Mouse (Mus musculus) midbrain, embryonic 14.5 days (tissue): ENCODE data around the gene Uimc1. TPM values are rescaled to one million over a fixed set of nuclear protein-coding genes. Genes with fewer than 3 reads are reported as not detected.
A peak's percentile ranks its signal among the peaks of the same experiment; 100 is the strongest.

Experiments used
- ATAC-seq: fragments of 200-750 bp; cut with Nextera tagmentation; 2 replicates; pipeline ENCODE4 v1.8.0; 2017; ENCODE audit warnings: moderate number of reproducible peaks, moderate library complexity; ENCODE audit not compliant: low FRiP score, low TSS enrichment
- DNase-seq: peaks from one replicate; pipeline ENCODE4 v3.0.0-alpha.2; 2015
- H3K27ac ChIP-seq: fragments of 300-500 bp; sonication (generic); replicated peaks from 2 replicates; pipeline ENCODE4 v1.5.1; 2014; ENCODE audit warnings: mild to moderate bottlenecking, low read depth, low read length, moderate library complexity
- H3K27me3 ChIP-seq: fragments of 300-500 bp; sonication (generic); 2 replicates; pipeline ENCODE4 v1.6.1; 2014; ENCODE audit warnings: low read length, control low read depth, mixed read lengths; ENCODE audit not compliant: control insufficient read depth, insufficient read depth
- H3K36me3 ChIP-seq: fragments of 300-500 bp; sonication (generic); 2 replicates; pipeline ENCODE4 v1.6.1; 2014; ENCODE audit warnings: low read length, control low read depth; ENCODE audit not compliant: control insufficient read depth, insufficient read depth
- H3K4me1 ChIP-seq: fragments of 300-500 bp; sonication (generic); 2 replicates; pipeline ENCODE4 v1.6.1; 2014; ENCODE audit warnings: mild to moderate bottlenecking, antibody characterized with exemption, low read length, control low read depth; ENCODE audit not compliant: control insufficient read depth, insufficient read depth
- H3K4me2 ChIP-seq: fragments of 300-500 bp; sonication (generic); 2 replicates; pipeline ENCODE4 v1.6.1; 2014; ENCODE audit warnings: mild to moderate bottlenecking, low read length, moderate library complexity
- H3K4me3 ChIP-seq: fragments of 300-500 bp; sonication (generic); replicated peaks from 2 replicates; pipeline ENCODE4 v1.5.1; 2014; ENCODE audit warnings: low read depth, low read length
- H3K9ac ChIP-seq: fragments of 300-500 bp; sonication (generic); replicated peaks from 2 replicates; pipeline ENCODE4 v1.6.1; 2014; ENCODE audit warnings: mild to moderate bottlenecking, low read length, moderate library complexity
- H3K9me3 ChIP-seq: fragments of 300-500 bp; sonication (generic); 2 replicates; pipeline ENCODE4 v1.6.1; 2016; ENCODE audit warnings: low read length, control low read depth, mixed read lengths; ENCODE audit not compliant: control insufficient read depth
- WGBS: fragments of 180-500 bp; shearing (Covaris S2); extraction: QIAGEN DNeasy Blood & Tissue Kit; methylation state at CpG from one replicate; pipeline ENCODE4 v1.1.7; 2014; 5-methylcytosine and 5-hydroxymethylcytosine counted together
- polyA plus RNA-seq: library from polyadenylated mRNA; unstranded; fragments of >200 nt; fragmentation: Nextera tagmentation; extraction: Ambion mirVana; gene quantifications from 2 replicates; pipeline ENCODE4 v1.2.1, GENCODE M21; 2014

The Uimc1 gene
- polyA plus RNA-seq, 1 experiment from 2014 or later, result 20.7 TPM

DNA sequence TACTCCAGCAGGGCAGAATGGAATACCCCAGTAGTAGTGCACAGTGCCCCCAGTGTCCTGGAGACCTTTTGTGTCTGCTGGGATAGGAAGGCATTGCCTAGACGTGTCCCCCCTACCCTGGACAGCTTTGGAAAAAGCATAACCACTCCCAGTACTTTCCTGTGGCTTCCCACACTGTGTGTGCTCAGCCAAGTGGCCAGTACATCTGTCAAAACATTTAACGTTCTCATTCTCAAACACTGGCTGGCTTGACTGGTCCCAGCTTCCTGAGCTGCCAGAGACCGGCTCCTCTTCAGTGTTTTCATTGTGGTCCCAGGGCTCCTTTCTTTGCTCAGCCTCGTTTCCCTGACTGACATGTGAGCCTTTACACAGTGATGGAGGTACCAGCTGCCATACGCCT lies 24.5 kb downstream of the Uimc1 start:
- WGBS, result 45% methylated on average over 5 of the region's 5 CpGs
- Histone ChIP-seq H3K27ac (no peak overlapping the region), H3K36me3 (peaks cover 20% of the 10 kb centered on the region), H3K4me1 (no peaks in the 10 kb centered on the region), H3K4me3 (no peak overlapping the region), H3K9me3 (no peaks in the 10 kb centered on the region), H3K27me3 (no peaks in the 10 kb centered on the region), H3K9ac (no peak overlapping the region), H3K4me2 (no peak overlapping the region)
- DNase-seq (no peak), ATAC-seq (no peak)

DNA sequence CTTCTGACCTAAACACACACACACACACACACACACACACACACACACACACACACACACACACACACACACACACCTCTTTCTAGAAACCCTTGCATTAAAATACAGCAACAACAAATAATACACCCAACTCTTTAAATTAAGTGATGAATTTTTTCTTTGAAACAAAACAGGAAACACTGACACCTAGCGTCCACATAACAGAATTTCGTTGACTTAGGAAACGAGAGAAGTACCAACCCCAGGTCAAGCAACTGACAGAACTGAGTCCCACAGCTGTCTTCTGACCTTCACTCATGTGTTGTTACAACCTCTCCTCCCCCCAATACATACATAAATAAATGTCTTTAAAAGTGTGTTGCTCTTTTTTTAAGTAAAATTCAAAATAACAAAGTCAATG lies 28.8 kb downstream of the Uimc1 start:
- no peaks in the 10 kb centered on the region for H3K4me1 ChIP-seq
- no peak overlapping the region for H3K27ac ChIP-seq
- no peaks in the 10 kb centered on the region for H3K9me3 ChIP-seq
- no peak overlapping the region for H3K4me3 ChIP-seq
- H3K9ac ChIP-seq, result no peak overlapping the region
- H3K4me2 ChIP-seq, result no peak overlapping the region
- peaks cover 14% of the 10 kb centered on the region for H3K36me3 ChIP-seq
- 0% methylated on average over 3 of the region's 3 CpGs for WGBS
- H3K27me3 ChIP-seq, result no peaks in the 10 kb centered on the region
- ATAC-seq, result no peak
- DNase-seq, result peak; percentile 85

DNA sequence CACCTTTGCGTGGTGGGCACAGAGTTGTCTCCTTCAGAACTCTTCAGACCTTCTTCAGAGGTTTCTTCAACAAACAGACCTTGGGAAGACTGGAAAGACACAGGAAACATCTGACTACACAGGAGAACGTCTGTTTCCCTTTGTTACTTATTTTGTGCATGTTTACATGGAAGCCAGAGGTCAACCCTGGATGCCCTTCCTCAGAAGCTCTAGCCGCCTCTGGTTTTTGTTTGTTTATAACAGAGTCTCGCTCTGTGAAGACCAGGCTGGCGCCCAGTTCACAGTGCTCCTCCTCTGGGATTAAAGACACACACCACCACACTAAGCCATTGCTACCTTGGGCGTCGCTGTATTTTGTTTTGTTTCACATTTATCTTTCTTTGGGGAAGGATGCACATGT lies 30.4 kb downstream of the Uimc1 start:
- H3K9ac ChIP-seq, result no peak overlapping the region
- H3K9me3 ChIP-seq, result no peaks in the 10 kb centered on the region
- H3K4me2 ChIP-seq, result no peak overlapping the region
- 0 out of 2 replicates have a peak, but pooled peaks cover 5% of the 10 kb centered on the region for H3K36me3 ChIP-seq
- ATAC-seq (no peak), DNase-seq (no peak)
- no peaks in the 10 kb centered on the region for H3K27me3 ChIP-seq
- no peak overlapping the region for H3K4me3 ChIP-seq
- H3K4me1 ChIP-seq, result no peaks in the 10 kb centered on the region
- H3K27ac ChIP-seq, result no peak overlapping the region
- WGBS, result 78% methylated on average over 7 of the region's 7 CpGs

GRCm38 (mm10) chr13:55063276-55063675 lies 36.8 kb downstream of the Uimc1 start:
- no peaks in the 10 kb centered on the region for H3K27me3 ChIP-seq
- no peaks in the 10 kb centered on the region for H3K4me1 ChIP-seq
- no peak overlapping the region for H3K27ac ChIP-seq
- ATAC-seq (no peak), DNase-seq (no peak)
- no peak overlapping the region for H3K9ac ChIP-seq
- no peaks in the 10 kb centered on the region for H3K9me3 ChIP-seq
- H3K4me2 ChIP-seq, result no peak overlapping the region
- no peaks in the 10 kb centered on the region for H3K36me3 ChIP-seq
- H3K4me3 ChIP-seq, result no peak overlapping the region
- 87% methylated on average over 2 of the region's 2 CpGs for WGBS

GRCm38 (mm10) chr13:55058042-55058441 lies 42.1 kb downstream of the Uimc1 start:
- no peaks in the 10 kb centered on the region for H3K27me3 ChIP-seq
- ATAC-seq, result no peak
- WGBS, result 99% methylated on average over 2 of the region's 2 CpGs
- H3K27ac ChIP-seq, result no peak overlapping the region
- H3K9me3 ChIP-seq, result no peaks in the 10 kb centered on the region
- peaks cover 6% of the 10 kb centered on the region; the same call in 1 of the 2 replicates for H3K36me3 ChIP-seq
- no peaks in the 10 kb centered on the region for H3K4me1 ChIP-seq
- no peak overlapping the region for H3K4me2 ChIP-seq
- no peak overlapping the region for H3K4me3 ChIP-seq
- no peak for DNase-seq
- H3K9ac ChIP-seq, result no peak overlapping the region

- WGBS, result 56% methylated on average over 3 of the region's 3 CpGs
Observed at GRCm38 (mm10) chr13:55047706-55048105, 52.4 kb downstream of the Uimc1 start.

DNA sequence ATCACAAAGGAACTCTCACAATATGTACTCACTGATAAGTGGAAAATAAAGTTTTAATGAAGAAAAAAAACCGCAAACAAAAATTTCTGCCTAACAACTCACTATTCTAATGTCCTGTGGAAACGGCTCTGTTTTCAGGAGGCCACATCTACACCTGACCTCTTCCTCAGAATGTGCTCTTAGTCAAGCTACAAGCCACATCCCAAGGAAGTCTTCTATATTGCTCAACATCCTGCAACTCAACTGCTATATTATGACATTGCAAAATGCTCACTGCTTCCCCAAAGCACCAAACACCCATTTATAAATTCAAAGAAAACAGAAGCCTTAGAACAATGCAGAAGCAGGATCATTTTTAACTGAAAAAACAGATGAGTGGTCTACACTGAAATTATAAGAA lies 60.1 kb downstream of the Uimc1 start:
- H3K36me3 ChIP-seq, result peaks cover 8% of the 10 kb centered on the region

More at GRCm38 (mm10) chr13:55047706-55048105, 52.4 kb downstream of the Uimc1 start:
- Histone ChIP-seq H3K4me2 (no peak overlapping the region), H3K9ac (no peak overlapping the region), H3K4me3 (no peak overlapping the region), H3K27me3 (no peaks in the 10 kb centered on the region), H3K9me3 (no peaks in the 10 kb centered on the region), H3K27ac (0 out of 2 replicates have a peak overlapping the region, but pooled peaks have one; percentile 41), H3K36me3 (peaks cover 4% of the 10 kb centered on the region; the same call in 1 of the 2 replicates), H3K4me1 (0 out of 2 replicates have a peak, but pooled peaks cover 5% of the 10 kb centered on the region)
- no peak for ATAC-seq
- peak; percentile 26 for DNase-seq

GRCm38 (mm10) chr13:55024215-55024614 lies 75.9 kb downstream of the Uimc1 start:
- WGBS, result 90% methylated on average over 2 of the region's 2 CpGs
- Histone ChIP-seq H3K36me3 (peaks cover 12% of the 10 kb centered on the region), H3K27ac (no peak overlapping the region), H3K4me3 (no peak overlapping the region), H3K4me2 (no peak overlapping the region), H3K9me3 (no peaks in the 10 kb centered on the region), H3K9ac (no peak overlapping the region), H3K27me3 (no peaks in the 10 kb centered on the region), H3K4me1 (no peaks in the 10 kb centered on the region)
- ATAC-seq, result no peak
- no peak for DNase-seq

More for the DNA sequence above, 60.1 kb downstream of the Uimc1 start:
- no peak overlapping the region for H3K4me3 ChIP-seq
- ATAC-seq (no peak), DNase-seq (no peak)
- H3K27me3 ChIP-seq, result no peaks in the 10 kb centered on the region
- no peak overlapping the region for H3K4me2 ChIP-seq
- H3K27ac ChIP-seq, result no peak overlapping the region
- 94% methylated on average over 2 of the region's 2 CpGs for WGBS
- H3K4me1 ChIP-seq, result no peaks in the 10 kb centered on the region
- H3K9ac ChIP-seq, result no peak overlapping the region
- H3K9me3 ChIP-seq, result no peaks in the 10 kb centered on the region

- no peak overlapping the region for H3K27ac ChIP-seq
- H3K36me3 ChIP-seq, result 0 out of 2 replicates have a peak, but pooled peaks cover under 1% of the 10 kb centered on the region
- WGBS, result 85% methylated on average over 9 of the region's 9 CpGs
- ATAC-seq, result no peak
- H3K4me3 ChIP-seq, result no peak overlapping the region
- H3K9me3 ChIP-seq, result no peaks in the 10 kb centered on the region
- H3K27me3 ChIP-seq, result no peaks in the 10 kb centered on the region
- H3K4me2 ChIP-seq, result no peak overlapping the region
- no peak overlapping the region for H3K9ac ChIP-seq
- no peak for DNase-seq
- H3K4me1 ChIP-seq, result no peaks in the 10 kb centered on the region
Observed at GRCm38 (mm10) chr13:55022715-55023114, 77.4 kb downstream of the Uimc1 start.
